Mouse (Mus musculus) testis, adult 2 months (tissue): ENCODE results near the gene Gsg1. TPM values are rescaled to one million over a fixed set of nuclear protein-coding genes. Genes with fewer than 3 reads are reported as not detected.

Source experiments
- H3K27ac ChIP-seq: fragments of 200-500 bp; 2 replicates; pipeline ENCODE4 v1.5.1; 2012; ENCODE audit warnings: low read depth, low read length; ENCODE audit not compliant: control insufficient read depth, insufficient read depth
- H3K27me3 ChIP-seq: fragments of 200-500 bp; 2 replicates; pipeline ENCODE4 v1.6.1; 2012; ENCODE audit warnings: mild to moderate bottlenecking, low read length, moderate library complexity; ENCODE audit not compliant: control insufficient read depth, insufficient read depth
- H3K36me3 ChIP-seq: fragments of 200-500 bp; 2 replicates; pipeline ENCODE4 v1.6.1; 2012; ENCODE audit warnings: mild to moderate bottlenecking, low read length; ENCODE audit not compliant: control insufficient read depth, insufficient read depth
- H3K4me1 ChIP-seq: fragments of 200-500 bp; 2 replicates; pipeline ENCODE4 v1.6.1; 2012; ENCODE audit warnings: low read length; ENCODE audit not compliant: control insufficient read depth, insufficient read depth
- H3K4me3 ChIP-seq: fragments of 200-500 bp; 2 replicates; pipeline ENCODE4 v1.5.1; 2012; ENCODE audit warnings: low read depth, mild to moderate bottlenecking, low read length, moderate library complexity, mixed read lengths; ENCODE audit not compliant: control insufficient read depth
- CTCF ChIP-seq: fragments of 200-500 bp; IDR thresholded peaks from 2 replicates; pipeline ENCODE4 v1.5.1; 2012; ENCODE audit warnings: low read depth, mild to moderate bottlenecking, inconsistent platforms, low read length, moderate library complexity; ENCODE audit not compliant: control insufficient read depth, insufficient read depth, insufficient replicate concordance
- POLR2A ChIP-seq: fragments of 200-500 bp; IDR thresholded peaks from 2 replicates; pipeline ENCODE4 v1.6.1; 2012; ENCODE audit warnings: low read depth, mild to moderate bottlenecking, inconsistent platforms, low read length, moderate library complexity; ENCODE audit not compliant: control insufficient read depth
- polyA plus RNA-seq: library from polyadenylated mRNA; depleted of rRNA; stranded (reverse); fragments of >200 nt; gene quantifications from 2 replicates; pipeline ENCODE4 v1.2.3, GENCODE M21; 2012

Gene Gsg1
- polyA plus RNA-seq, 1 experiment, result 4,178 TPM

GRCm38 (mm10) chr6:135247861-135248260, 6.3 kb downstream of the Gsg1 start:
- peak overlapping the region; percentile 47 for H3K4me3 ChIP-seq
- H3K27ac ChIP-seq, result no peak overlapping the region
- H3K27me3 ChIP-seq, result no peaks in the 10 kb centered on the region; the same call in 1 of the 2 replicates
- peaks cover 6% of the 10 kb centered on the region for H3K4me1 ChIP-seq
- TF ChIP-seq CTCF (no peak), POLR2A (no peak)
- H3K36me3 ChIP-seq, result no peaks in the 10 kb centered on the region

- Histone ChIP-seq H3K27me3 (no peaks in the 10 kb centered on the region), H3K27ac (no peak overlapping the region), H3K36me3 (no peaks in the 10 kb centered on the region), H3K4me1 (peaks cover 2% of the 10 kb centered on the region; the same call in 1 of the 2 replicates), H3K4me3 (no peak overlapping the region)
- TF ChIP-seq CTCF, result no peak
- no peak for TF ChIP-seq POLR2A
Observed at GRCm38 (mm10) chr6:135245586-135245985, 8.6 kb downstream of the Gsg1 start.

- H3K4me1 ChIP-seq, result no peaks in the 10 kb centered on the region
- TF ChIP-seq CTCF (no peak), POLR2A (no peak)
- no peaks in the 10 kb centered on the region for H3K36me3 ChIP-seq
- H3K27ac ChIP-seq, result no peak overlapping the region
- no peak overlapping the region for H3K4me3 ChIP-seq
- no peaks in the 10 kb centered on the region for H3K27me3 ChIP-seq
Observed at GRCm38 (mm10) chr6:135240361-135240760, 13.8 kb downstream of the Gsg1 start.

- no peak overlapping the region for H3K4me3 ChIP-seq
- no peak overlapping the region for H3K27ac ChIP-seq
- H3K36me3 ChIP-seq, result no peaks in the 10 kb centered on the region
- TF ChIP-seq POLR2A, result no peak
- no peak for TF ChIP-seq CTCF
- H3K4me1 ChIP-seq, result no peaks in the 10 kb centered on the region
- H3K27me3 ChIP-seq, result no peaks in the 10 kb centered on the region
Observed at GRCm38 (mm10) chr6:135238211-135238610, 15.9 kb downstream of the Gsg1 start.

GRCm38 (mm10) chr6:135237326-135237725, 16.8 kb downstream of the Gsg1 start:
- Histone ChIP-seq H3K36me3 (no peaks in the 10 kb centered on the region), H3K4me1 (no peaks in the 10 kb centered on the region), H3K4me3 (no peak overlapping the region), H3K27ac (no peak overlapping the region), H3K27me3 (no peaks in the 10 kb centered on the region)
- TF ChIP-seq POLR2A (no peak), CTCF (no peak)

- H3K4me1 ChIP-seq, result no peaks in the 10 kb centered on the region
- no peak overlapping the region for H3K27ac ChIP-seq
- TF ChIP-seq POLR2A (no peak), CTCF (no peak)
- H3K36me3 ChIP-seq, result no peaks in the 10 kb centered on the region
- no peak overlapping the region for H3K4me3 ChIP-seq
- no peaks in the 10 kb centered on the region for H3K27me3 ChIP-seq
Observed at GRCm38 (mm10) chr6:135236576-135236975, 17.6 kb downstream of the Gsg1 start.

- Histone ChIP-seq H3K27ac (no peak overlapping the region), H3K4me1 (no peaks in the 10 kb centered on the region), H3K36me3 (no peaks in the 10 kb centered on the region), H3K4me3 (no peak overlapping the region), H3K27me3 (no peaks in the 10 kb centered on the region)
- TF ChIP-seq CTCF, result no peak
- no peak for TF ChIP-seq POLR2A
Observed at GRCm38 (mm10) chr6:135235742-135236141, 18.4 kb downstream of the Gsg1 start.

GRCm38 (mm10) chr6:135232443-135233182, 21.5 kb downstream of the Gsg1 start:
- H3K4me1 ChIP-seq, result no peaks in the 10 kb centered on the region
- TF ChIP-seq POLR2A (no peak), CTCF (no peak)
- H3K27me3 ChIP-seq, result no peaks in the 10 kb centered on the region
- H3K36me3 ChIP-seq, result no peaks in the 10 kb centered on the region
- H3K27ac ChIP-seq, result no peak overlapping the region
- H3K4me3 ChIP-seq, result no peak overlapping the region
